Mouse (Mus musculus) cerebellum, adult 11 months (tissue): Measurements from ENCODE around the gene Efhc1.

Source experiments
- DNase-seq: peaks from one replicate; pipeline ENCODE4 v3.0.0; 2022

The Efhc1 gene

GRCm38 (mm10) chr1:20951799-20952198 lies 373 bp downstream of the Efhc1 start:
- no peak for DNase-seq

GRCm38 (mm10) chr1:20954876-20955275 lies 3.5 kb downstream of the Efhc1 start:
- DNase-seq = no peak

GRCm38 (mm10) chr1:20969642-20970041 lies 18.2 kb downstream of the Efhc1 start:
- DNase-seq = no peak

GRCm38 (mm10) chr1:20973389-20973788 lies 22.0 kb downstream of the Efhc1 start:
- no peak for DNase-seq

GRCm38 (mm10) chr1:20974341-20975135 lies 23.1 kb downstream of the Efhc1 start:
- no peak for DNase-seq

- no peak for DNase-seq
These were observed 29.1 kb downstream of the Efhc1 start for GRCm38 (mm10) chr1:20980553-20980952.

- DNase-seq = no peak
These were observed 30.3 kb downstream of the Efhc1 start for GRCm38 (mm10) chr1:20981764-20982163.

GRCm38 (mm10) chr1:20984103-20984502 lies 32.7 kb downstream of the Efhc1 start:
- no peak for DNase-seq

GRCm38 (mm10) chr1:20984582-20984981 lies 33.2 kb downstream of the Efhc1 start:
- DNase-seq = no peak

GRCm38 (mm10) chr1:20986378-20987056 lies 35.1 kb downstream of the Efhc1 start:
- no peak for DNase-seq

GRCm38 (mm10) chr1:20989461-20990083 lies 38.1 kb downstream of the Efhc1 start:
- no peak for DNase-seq

GRCm38 (mm10) chr1:20993690-20994089 lies 42.3 kb downstream of the Efhc1 start:
- DNase-seq = no peak

- DNase-seq = no peak
These were observed 42.9 kb downstream of the Efhc1 start for GRCm38 (mm10) chr1:20994338-20994737.

- DNase-seq = peak; percentile 37
These were observed 44.0 kb downstream of the Efhc1 start for GRCm38 (mm10) chr1:20995331-20995986.

GRCm38 (mm10) chr1:20996603-20997327 lies 45.3 kb downstream of the Efhc1 start:
- no peak for DNase-seq

- no peak for DNase-seq
These were observed 45.9 kb downstream of the Efhc1 start for GRCm38 (mm10) chr1:20997328-20997689.

- no peak for DNase-seq
These were observed 46.5 kb downstream of the Efhc1 start for GRCm38 (mm10) chr1:20997881-20998389.

GRCm38 (mm10) chr1:21002246-21003142 lies 51.1 kb downstream of the Efhc1 start:
- peak; percentile 48 for DNase-seq

- no peak for DNase-seq
These were observed 53.2 kb downstream of the Efhc1 start for GRCm38 (mm10) chr1:21004596-21004995.

GRCm38 (mm10) chr1:21006775-21007174 lies 55.3 kb downstream of the Efhc1 start:
- no peak for DNase-seq

GRCm38 (mm10) chr1:21007941-21008701 lies 56.7 kb downstream of the Efhc1 start:
- DNase-seq = no peak
